Mouse (Mus musculus): Measurements from ENCODE around the gene Usp54. TPM values are rescaled to one million over a fixed set of nuclear protein-coding genes. Genes with fewer than 3 reads are reported as not detected.
A peak's percentile ranks its signal among the peaks of the same experiment; 100 is the strongest.

The Usp54 gene
- 0.58 and 1.7 TPM in 2 replicates for total RNA-seq (2015; ENCODE audit: low replicate concordance)
- total RNA-seq (2017; ENCODE audit: low replicate concordance) = 2.0 and 3.2 TPM in 2 replicates

DNA sequence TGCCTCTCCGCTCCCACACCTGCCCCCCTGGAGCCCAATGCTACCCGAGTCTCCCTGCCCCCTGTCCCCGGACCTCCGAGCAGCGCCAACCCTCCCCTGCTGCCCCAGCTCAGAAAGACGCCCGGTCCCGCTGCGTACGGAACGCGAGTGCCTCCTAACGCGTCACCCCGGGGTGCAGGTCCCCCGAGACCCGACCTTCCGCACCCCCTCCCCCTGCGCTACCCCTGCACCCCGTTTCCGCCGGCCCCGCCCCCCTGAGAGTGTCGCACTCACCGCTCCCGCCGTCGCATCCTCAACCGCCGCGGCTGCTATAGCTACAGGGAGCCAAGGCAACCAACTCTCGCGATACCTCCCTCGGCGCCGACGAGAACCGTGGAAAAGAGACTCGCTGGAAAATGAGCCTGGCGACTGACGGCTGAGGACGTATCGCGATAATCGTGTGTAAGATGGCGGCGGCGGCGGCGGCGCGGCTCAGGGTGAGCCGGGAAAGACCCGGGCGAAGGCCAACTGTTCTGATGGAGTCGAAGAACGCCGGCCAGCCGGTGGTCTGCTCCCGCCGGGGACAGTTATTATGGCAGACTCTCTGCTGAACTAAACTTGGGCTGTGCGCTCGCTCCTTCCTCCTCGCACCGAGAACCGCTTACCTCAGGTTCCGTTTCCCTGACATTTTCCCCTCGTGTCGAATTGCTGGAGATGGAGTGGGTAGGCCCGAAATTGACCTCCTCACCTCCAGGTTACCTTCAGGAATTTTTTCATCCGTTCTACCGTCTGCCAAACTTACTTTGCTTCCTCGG lies at the start of gene Usp54:
Gene Usp54 (minus strand): TSS at position 420 of the 794 bp plus-strand sequence.
- ATAC-seq (replicated peaks; ENCODE audit: low FRiP score, poor library complexity, severe bottlenecking) = peak; percentile 97

DNA sequence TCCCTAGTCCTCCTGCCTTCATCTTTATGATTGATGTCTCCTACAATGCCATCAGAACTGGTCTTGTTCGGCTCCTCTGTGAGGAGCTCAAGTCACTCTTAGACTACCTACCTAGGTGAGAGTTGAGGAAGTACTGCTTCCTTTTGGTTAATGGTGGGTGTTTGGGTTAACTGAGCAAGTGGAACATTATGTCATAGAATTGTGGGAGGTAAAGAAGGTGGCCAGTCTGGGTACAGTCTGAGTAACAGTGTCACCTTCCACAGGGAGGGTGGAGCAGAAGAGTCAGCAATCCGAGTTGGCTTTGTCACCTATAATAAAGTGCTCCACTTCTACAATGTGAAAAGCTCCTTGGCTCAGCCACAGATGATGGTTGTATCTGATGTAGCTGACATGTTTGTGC lies 48.1 kb upstream of the Usp54 start:
- ATAC-seq (replicated peaks; ENCODE audit: low FRiP score, poor library complexity, severe bottlenecking) = no peak

DNA sequence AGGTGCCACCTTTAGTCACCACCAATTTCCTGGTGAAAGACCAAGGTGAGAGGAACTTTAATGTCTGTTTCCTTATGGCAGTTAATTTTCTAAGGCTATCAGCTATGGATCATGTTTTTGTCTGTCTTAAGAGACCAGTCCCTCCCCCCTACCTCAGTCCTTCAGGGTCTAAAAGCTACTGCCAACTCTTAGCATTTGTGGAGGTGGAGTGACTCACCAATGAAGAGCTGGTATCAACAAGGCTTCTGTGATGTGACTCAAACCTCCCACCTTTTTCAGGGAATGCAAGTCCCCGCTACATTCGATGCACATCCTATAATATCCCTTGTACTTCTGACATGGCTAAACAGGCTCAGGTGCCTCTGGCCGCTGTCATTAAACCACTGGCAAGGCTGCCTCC lies 45.7 kb upstream of the Usp54 start:
- no peak for ATAC-seq (replicated peaks; ENCODE audit: low FRiP score, poor library complexity, severe bottlenecking)

DNA sequence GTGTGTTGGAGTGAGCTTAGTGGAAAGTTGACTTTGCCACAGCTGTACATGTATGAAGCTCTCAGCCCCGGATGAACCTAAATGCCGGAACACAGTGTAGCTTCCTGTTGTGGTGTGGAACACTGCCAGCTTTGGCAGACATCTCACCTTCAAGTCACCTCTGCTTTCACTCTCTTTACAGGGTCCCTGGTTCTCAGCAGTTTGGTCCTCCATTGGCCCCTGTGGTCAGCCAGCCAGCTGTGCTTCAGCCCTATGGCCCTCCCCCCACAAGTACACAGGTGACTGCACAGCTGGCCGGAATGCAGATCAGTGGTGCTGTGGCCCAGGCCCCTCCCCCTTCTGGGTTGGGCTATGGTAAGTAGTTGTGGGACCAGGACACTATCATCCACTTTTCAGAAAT lies 41.6 kb upstream of the Usp54 start:
- ATAC-seq (replicated peaks; ENCODE audit: low FRiP score, poor library complexity, severe bottlenecking) = no peak

DNA sequence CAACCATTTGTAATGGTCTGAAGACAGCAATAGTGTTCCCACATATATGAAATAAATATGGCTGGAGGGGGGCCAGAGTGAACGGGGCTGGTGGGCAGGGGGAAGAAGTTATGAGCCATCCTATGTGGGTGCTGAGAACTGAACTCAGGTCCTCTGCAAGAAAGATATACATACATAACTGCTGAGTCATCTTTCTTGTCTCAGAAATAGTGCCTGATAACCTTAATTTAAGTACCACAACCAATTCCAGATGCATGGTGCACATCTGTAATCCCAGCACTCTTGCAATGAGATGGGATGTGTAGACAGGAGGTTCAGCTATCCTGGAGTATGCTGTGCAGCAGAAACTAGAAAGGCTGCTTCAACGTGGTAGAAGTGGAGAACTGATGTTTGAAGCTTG lies 40.9 kb upstream of the Usp54 start:
- no peak for ATAC-seq (replicated peaks; ENCODE audit: low FRiP score, poor library complexity, severe bottlenecking)

DNA sequence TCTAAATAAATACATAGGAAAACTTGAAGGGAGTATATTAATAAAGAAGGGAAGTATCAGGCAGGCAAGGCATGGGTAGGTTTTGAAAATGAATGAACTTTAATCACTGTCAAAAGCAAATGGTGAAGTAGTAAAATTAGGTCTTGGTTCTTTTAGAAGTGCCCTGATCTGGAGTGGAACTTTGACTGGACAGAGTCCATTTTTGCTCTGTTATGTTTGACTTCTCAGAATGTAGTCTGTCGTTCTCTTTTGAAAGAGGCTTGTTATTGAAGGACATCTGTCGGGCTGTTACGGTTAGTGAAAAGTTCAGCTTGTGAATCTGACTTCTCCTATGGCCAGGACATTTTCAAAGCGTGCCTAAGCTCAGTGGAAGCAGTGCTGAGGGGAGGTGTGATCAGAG lies 37.0 kb upstream of the Usp54 start:
- no peak for ATAC-seq (replicated peaks; ENCODE audit: low FRiP score, poor library complexity, severe bottlenecking)

DNA sequence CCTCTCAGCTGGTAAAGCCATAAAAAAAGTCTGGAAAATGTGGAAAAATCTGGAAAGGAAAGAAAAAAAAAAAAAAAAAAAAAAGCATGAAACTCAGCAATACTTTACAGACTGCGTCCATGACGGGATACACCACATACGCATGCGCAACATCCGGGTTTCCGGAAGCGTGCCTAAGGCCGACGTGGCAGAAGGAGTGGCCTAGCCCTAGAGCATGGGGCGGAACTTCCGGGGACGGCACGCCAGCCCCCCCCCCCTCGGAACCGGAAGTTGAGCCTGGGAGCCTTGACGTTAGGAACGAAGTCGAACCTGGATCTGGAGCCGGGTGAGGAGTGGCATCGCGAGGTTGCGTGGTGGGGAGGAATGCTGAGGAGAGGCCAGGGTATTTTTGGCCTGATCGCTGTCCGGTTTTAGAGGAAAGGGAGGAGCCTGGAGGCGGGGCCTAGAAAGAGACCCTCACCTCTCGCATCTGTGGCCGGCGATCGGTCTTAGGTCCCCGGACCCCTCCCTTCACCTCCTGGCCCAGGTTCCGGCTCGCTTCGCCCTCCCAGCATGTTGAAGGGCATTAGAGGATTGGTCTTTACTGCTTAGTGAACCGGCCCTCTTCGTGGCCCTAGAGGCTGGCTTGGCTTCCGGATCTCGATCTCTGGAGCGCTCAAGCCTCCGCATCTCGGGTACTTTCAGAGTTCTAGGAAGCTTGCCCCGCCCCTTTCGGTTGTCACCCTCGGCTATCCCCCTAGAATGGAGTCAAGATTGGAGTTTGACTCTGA lies 33.4 kb upstream of the Usp54 start, which contains the start of gene Sec24c:
Gene Sec24c (plus strand): TSS at position 245 of the 770 bp plus-strand sequence.
- ATAC-seq (replicated peaks; ENCODE audit: low FRiP score, poor library complexity, severe bottlenecking) = peak; percentile 95

DNA sequence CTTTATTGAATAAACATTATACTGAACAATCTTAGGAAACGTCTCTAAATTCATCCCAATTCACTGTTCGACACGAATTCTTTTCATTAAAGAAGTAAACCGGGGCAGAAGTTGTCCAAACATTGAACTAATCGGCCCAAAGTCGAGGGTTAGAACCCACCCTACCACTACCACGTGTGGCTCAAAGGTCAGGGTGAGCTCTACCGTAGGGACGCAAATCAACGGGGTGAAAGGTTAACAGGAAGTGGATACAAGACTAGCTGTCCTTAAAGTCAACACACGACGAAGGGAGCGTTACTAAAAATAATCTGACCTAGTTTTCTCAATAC lies 32.8 kb upstream of the Usp54 start:
- peak; percentile 56 for ATAC-seq (replicated peaks; ENCODE audit: low FRiP score, poor library complexity, severe bottlenecking)

DNA sequence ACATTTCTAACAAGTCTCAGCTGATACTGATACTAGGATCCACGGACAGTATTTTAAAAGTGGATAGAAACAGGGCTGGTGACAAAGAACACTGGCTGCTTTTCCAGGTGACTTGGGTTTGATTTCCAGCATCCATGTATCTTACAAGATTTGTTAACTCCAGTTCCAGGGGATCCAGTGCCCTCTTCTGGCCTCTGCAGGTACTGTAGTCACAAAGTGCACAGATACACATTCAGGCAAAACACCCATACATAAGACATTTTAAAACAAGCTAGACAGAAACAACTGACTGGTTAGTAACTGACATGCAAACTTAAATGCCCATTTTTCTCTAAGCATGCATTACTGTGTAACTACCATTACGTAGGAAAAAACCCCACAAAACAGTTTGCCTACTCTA lies 32.1 kb upstream of the Usp54 start:
- ATAC-seq (replicated peaks; ENCODE audit: low FRiP score, poor library complexity, severe bottlenecking) = no peak

DNA sequence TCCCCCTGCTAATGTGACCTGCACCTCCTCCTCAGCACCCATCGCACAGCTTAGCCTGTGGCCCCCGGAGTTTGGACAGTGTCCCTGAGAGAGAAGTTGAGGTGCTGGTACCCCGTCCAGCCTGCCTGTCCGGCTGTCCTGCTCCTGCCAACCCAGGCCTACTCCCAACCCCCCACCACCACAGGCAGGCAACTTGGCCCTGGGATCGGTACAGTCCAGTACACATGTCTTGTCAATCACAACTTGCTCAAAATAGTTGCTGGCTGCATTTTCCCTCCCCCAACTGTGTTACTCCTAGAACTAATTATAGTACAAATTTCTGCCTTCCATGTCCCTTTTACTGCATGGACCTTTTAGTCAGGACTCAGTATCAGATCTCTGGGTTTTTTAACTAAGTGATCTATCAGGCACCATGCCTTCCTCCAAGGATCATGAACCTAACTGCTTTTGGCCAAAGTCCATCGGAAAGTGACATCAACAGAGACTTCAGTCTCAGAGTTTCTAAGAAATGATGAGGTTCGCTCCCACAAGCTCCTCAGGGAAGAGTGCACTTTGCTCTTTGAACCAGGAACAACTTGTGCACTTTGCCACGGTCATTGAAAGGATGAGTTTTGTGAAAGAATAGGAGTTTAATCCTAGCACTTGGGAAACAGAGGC lies 27.4 kb upstream of the Usp54 start, which contains the start of gene Synpo2l:
Gene Synpo2l (minus strand): TSS at position 201 of the 657 bp plus-strand sequence.
- ATAC-seq (replicated peaks; ENCODE audit: low FRiP score, poor library complexity, severe bottlenecking) = no peak

DNA sequence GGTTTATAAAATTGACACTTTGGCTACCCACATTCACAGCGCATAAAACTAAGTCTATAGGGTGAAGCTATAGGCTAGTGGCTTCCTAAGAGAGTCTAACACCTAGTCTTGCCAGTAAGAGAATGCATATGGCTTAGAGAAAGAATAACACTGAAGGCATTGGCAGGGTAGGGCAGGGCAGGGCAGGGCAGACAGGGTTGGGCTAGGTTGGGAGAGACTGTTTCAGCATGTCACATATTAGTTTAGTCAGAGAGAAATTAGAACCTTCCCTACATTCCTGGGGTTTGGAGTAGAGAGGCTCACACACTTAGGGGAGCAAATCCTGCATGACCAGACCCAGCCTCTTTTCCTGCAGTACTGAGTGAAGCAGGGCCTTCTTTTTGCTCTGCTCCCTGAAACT lies 26.6 kb upstream of the Usp54 start:
- no peak for ATAC-seq (replicated peaks; ENCODE audit: low FRiP score, poor library complexity, severe bottlenecking)

DNA sequence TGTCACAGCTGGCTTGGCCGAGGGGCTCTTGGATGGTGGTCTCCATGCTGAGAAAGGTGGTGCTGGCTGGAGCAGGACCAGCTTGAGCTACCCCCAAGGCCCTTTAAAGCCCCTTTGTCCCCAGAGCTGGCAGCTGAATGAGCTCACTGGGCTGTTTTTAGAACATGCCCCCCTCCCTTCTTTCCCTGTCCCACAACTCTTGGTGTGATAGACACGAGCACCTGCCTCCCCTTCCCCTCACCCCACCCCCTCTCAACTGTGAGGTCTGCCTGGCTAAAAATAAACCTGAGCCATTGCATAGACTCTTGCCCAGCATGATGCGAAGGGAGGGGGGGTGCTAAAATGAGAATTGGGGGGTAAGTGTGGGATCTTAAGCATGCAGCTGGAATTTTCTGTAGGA lies 23.6 kb upstream of the Usp54 start:
- no peak for ATAC-seq (replicated peaks; ENCODE audit: low FRiP score, poor library complexity, severe bottlenecking)

DNA sequence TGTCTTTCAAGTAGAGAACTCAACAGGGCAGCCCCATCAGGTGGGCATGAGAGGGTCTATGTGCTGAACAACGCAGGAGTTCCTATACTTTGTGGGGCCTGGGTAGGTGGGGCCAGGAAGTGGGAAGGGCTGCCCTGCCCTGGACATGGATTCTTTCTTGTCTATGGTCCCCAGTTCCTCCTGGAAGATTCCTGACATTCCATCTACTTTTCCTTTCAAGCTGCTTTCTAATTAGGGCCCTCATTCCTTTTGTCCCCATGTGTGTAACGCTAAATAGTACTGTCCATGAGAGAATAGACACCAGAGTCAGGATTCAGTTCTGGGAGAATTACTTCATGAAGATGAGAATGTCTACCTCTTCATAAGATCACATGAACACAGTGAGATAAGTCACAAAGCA lies 22.7 kb upstream of the Usp54 start:
- no peak for ATAC-seq (replicated peaks; ENCODE audit: low FRiP score, poor library complexity, severe bottlenecking)

DNA sequence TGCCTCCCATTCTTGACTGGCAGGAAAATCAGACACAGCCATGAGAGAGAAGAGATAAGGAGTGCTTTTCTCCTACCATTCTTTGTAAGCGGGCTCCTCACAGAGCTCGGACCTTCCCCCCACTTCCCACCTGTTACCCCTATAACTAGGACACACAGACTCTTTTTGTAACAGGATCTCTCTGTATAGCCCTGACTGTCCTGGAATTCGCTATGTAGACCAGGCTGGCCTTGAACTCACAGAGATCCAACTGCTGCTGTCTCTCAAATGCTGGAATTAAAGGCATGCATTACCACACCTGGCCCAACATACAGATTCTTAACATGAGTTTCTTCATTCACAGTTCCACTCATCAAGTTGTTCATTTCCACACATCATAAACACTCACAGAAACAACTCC lies 21.9 kb upstream of the Usp54 start:
- no peak for ATAC-seq (replicated peaks; ENCODE audit: low FRiP score, poor library complexity, severe bottlenecking)

DNA sequence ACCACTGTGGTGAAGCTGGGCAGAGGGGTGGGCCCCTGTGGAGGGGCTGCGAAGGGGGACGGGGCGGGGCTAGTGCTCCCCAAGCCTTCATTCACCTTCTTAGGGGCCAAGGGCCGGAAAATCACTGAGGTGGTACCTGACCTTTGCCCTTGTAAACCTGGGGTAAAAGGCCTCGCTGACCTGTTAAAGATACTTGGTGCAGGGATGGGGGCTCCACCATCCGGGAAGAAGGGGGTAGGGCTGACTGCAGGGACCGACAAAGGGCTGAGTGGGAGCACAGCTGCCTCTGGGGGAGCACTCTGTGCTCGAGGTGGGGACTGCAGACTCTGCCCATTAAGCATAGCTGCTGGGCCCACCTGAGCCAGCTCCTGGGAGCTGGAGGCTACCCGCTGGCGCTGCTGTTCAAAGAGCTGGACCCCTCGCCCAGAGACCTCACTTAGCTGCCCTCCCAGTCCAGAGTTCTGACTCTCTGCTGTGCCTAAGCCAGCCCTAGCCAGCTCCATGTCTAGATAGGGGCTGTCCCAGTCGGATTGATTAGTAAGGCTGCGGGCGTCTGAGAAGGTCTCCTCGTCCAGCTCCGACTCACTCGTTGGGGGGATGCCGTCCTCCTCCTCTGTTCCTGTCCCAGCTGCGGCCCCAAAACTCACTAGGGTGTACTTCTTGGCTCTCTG lies 20.9 kb upstream of the Usp54 start:
- ATAC-seq (replicated peaks; ENCODE audit: low FRiP score, poor library complexity, severe bottlenecking) = no peak

DNA sequence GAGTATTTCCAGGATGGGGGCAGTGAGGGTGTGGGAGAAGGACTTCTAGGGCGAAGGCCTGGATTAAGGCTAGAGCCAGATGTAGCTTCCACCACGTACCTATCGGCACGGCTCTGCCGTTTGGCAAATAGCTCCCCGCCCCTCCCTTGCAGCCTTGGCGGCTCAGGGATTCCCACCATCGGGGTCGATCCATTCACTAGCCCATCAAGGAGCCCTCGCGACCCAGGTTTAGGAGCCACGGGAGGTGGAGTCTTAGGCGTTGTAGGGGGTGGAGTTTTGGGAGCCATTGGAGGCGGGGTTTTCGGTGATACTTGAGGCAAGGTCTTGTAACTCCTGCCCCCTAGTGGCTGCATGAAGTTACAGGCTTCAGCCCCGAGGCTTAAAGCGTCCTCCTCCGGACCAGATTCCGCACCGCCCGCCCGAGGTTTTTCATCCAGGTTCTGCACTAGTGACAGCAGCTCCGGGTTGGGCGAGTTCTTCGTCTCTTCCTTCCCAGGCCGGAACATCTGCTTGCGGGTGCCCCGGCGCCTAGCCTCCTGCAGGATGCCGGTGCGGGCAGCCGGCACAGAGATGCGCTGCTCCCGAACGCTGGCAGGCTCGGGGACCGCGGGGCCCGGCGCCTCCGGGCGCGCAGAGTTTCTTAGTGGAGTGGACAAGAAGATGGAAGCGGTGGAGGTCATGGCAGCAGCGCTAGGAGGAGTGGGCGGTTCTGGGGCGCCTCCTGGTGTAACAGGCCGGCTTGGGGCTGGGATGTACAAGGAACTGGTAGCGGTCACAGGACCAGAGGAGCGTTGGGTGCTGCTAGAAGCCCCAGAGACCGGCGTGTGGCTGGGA lies 20.2 kb upstream of the Usp54 start:
- ATAC-seq (replicated peaks; ENCODE audit: low FRiP score, poor library complexity, severe bottlenecking) = peak; percentile 91

DNA sequence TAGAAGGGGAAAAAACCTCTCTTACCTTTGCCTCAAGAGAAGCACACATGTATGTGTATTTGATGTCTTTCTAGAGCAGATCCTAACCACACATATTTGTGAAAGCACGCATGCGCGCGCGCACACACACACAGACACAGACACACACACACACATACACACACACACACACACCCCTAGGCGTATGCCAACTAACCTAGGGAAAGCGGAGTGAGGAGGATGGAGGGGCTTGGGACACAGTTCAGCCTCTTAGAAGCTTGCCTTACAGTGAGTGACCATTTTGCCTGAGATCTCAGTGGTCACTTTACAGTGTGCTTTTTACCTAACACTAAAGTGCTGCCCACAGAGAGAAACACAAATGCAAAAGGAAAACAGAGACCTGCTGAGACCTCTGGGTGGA lies 18.8 kb upstream of the Usp54 start:
- ATAC-seq (replicated peaks; ENCODE audit: low FRiP score, poor library complexity, severe bottlenecking) = no peak

DNA sequence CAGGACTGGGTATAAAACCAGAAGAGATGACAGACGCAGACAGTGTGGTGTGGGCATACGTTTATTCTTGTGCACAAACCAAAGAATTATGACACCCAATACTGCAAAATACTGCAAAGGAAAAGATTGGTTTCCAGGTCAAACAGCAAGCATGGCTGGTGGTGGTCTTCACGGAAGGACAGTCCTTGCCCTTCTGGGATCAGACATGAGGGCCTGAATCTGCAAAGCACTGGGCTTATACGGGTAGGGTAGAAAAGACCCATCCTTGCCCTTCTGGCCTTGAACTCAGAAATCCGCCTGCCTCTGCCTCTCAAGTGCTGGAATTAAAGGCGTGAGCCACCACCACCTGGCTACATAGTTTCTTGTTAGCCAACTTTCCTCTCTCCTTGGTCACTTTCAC lies 18.0 kb upstream of the Usp54 start:
- no peak for ATAC-seq (replicated peaks; ENCODE audit: low FRiP score, poor library complexity, severe bottlenecking)

DNA sequence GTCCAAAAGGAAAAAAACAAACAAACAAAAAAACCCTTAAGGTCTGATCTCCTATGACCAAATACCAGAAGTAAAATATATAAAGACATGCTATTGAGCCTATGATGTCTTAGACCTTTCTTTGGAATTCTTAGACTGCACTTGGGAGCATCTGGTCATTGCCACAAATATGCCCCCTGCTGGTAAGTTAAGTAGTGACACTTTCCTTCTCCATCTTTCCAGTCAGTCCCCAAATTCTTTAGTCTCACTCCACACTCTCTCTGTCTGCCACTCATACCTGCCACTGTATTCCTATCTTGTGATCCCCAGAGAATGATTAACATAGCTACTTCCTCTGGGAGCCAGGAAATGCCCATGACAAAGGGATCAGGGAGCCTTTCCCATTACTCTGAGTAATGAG lies 17.5 kb upstream of the Usp54 start:
- ATAC-seq (replicated peaks; ENCODE audit: low FRiP score, poor library complexity, severe bottlenecking) = peak; percentile 43

Data from erythroblast, adult 5-6 weeks (primary cell).